Mouse (Mus musculus) left cerebral cortex, postnatal 4 days (tissue): ENCODE data around the gene Krt86. TPM values are rescaled to one million over a fixed set of nuclear protein-coding genes. Genes with fewer than 3 reads are reported as not detected.

Experiments used
- DNase-seq: peaks from one replicate; pipeline ENCODE4 v3.0.0-alpha.2; 2022
- intact Hi-C: fragments of 180-260 bp; cut with DNase I; formaldehyde crosslinking; loops from one replicate; pipeline ENCODE4 v1.15.1; 2025
- total RNA-seq, 2 experiments: library from RNA; stranded (reverse); gene quantifications; 2 replicates each; pipeline ENCODE4 v1.2.3; 2021

Krt86 gene
- not detected for total RNA-seq

DNA sequence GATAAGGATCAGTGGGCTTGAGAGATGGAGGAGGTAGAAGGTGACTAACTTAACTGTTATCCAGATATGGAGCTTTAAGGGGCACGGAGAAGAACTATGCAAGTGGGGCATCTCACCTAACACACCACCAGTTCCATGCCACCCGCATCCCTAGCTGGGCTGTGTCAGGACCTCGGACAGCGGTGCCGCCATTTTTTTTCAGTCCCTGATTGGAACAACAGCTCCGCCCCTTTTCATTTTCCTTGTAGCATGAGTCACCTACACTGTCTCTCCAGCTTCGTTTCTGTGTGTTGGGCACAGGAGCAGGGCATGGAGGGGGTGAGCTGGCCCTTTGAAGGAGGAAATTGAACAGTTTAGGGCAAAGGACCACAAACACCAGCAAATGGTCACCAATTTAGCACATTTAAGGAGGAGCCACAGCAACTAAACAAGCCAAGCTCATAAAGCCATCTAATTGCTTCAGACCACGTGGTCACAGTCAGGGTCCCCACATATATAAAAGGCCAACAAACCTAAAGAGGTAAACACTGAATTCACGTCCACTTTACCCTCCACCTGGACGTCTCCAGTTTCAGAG, at the start of gene Krt86:
Krt86 (plus strand) TSS at position 527 of the 577 bp plus-strand sequence.
- intact Hi-C loops, result no loop called here
- DNase-seq, result no peak

DNA sequence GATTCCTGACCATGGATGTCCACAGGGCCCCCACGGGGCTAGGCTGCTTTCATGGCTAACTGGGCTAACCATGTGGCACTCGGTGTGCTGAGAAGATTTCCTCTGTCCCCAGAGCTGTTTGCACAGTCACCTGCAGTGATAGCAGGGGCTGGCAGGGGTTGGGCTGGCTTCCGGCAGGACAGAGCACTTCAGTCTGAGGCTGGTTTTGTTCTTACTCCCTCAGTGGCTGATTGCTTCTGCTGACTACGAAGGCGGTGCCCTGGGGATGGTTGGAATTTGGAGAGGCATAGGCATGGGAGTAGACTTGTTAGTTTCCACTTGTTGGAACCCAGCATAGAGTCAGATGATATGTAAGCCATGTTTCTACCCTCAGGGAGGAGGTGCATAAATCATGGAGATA, 48.4 kb upstream of the Krt86 start:
- no peak for DNase-seq
- intact Hi-C loops, result loop anchor here (10.0 kb wide), 1 partner anchor 90 kb away; the partner anchor contains the start of gene Gm49425

DNA sequence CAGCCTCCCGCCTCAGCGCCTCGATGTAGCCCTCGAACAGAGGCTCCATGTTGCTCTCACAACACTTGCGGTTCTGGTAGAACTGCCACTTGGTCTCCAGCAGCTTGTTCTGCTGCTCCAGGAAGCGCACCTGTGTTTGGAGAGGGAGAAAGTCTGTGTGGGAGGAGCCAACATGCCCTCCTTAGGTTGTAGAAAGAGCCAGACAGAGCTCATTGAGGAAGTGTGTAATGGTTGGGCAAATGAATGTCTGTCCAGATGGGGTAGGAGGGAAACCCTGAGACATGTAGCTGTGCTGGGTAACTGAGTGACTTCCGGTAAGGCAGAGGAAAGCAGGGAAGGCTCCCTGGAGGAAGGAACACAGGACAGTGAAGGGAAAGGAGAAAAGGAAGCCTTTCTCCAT, 36.7 kb upstream of the Krt86 start:
- DNase-seq, result no peak
- intact Hi-C loops, result no loop called here

DNA sequence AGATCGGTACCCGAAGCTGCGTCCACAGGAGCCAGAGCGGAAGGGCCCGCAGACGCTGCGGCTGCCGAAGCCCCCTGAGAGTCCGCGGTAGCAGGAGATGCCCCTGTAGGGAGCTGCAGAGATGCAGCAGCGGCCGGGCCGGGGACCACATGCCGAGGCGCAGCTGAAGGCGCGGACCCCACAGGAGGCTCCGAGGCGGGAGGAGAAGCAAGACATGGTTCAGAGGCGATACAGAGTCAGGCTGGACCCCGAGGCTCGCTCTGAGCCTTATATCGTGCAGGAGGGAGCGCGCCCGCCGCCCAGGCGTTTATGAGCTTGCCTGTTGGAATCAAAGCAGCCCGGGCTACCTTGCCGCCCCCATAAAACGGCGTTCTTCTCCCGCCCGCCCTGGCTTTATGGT, 34.7 kb upstream of the Krt86 start, which contains the start of gene Krt87:
Krt87 (minus strand) TSS at position 250 of the 400 bp plus-strand sequence.
- DNase-seq, result no peak
- intact Hi-C loops, result no loop called here

DNA sequence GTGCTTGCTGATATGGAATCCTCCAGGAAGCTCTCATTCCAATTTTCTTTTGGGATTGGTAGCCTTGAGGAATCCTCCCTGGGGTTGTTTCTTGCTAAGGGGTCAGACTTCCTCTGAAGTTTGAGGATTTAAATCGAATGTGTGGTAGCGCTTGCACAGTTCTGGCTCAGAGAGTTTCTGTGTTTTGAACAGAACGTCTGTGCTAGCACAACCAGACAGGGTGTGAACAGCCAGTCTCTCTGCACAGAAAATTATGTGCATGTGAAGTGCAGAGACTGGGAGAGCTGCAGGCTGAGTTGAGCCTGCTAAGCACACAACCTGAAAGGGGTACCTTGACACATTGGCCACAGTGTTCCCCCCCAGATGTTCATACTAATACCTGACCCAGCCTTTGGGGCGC, 32.4 kb upstream of the Krt86 start:
- intact Hi-C loops, result no loop called here

DNA sequence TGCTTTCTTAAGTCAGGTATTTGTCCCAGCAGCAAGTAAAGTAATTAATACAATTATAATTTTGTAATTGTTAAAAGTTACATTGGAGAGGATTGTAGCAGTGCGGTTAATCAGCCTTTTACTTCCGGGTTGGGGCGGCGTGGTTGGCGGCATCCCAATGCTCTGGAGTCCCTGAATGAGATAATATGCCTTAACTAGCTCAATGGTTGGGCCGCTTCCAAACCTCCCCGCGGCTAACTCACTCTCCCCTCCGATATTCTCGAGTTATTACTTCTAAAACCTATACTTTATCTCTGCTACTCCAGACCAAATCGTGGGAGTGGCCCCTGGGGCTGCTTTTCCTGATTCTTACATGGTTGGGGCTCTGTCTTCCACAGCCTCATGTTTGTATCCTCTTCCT, 26.7 kb upstream of the Krt86 start:
- intact Hi-C loops, result no loop called here
- DNase-seq, result peak; percentile 16

More for the DNA sequence above, 32.4 kb upstream of the Krt86 start:
- DNase-seq, result no peak

DNA sequence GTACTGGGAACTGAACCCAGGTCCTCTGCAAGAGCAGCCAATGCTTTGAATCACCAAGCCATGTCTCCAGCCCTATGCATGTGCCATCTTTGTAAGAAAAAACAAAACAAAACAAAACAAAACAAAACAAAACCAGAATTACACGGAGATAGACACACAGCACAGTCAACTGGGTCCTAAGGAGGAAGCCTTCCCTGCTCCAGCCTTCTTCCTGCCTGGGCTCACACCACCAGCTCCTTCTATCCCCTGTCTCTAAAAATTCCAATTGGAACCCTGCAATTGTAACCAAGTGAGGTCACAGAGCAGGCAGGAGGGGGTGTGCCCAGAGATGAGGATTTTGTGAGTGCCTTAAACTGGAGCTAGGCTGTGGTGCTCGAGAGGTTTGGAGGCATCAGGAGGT, 25.8 kb upstream of the Krt86 start, which contains the start of gene Krt88:
Krt88 (plus strand) TSS at position 301 of the 400 bp plus-strand sequence.
- intact Hi-C loops, result no loop called here
- DNase-seq, result no peak

DNA sequence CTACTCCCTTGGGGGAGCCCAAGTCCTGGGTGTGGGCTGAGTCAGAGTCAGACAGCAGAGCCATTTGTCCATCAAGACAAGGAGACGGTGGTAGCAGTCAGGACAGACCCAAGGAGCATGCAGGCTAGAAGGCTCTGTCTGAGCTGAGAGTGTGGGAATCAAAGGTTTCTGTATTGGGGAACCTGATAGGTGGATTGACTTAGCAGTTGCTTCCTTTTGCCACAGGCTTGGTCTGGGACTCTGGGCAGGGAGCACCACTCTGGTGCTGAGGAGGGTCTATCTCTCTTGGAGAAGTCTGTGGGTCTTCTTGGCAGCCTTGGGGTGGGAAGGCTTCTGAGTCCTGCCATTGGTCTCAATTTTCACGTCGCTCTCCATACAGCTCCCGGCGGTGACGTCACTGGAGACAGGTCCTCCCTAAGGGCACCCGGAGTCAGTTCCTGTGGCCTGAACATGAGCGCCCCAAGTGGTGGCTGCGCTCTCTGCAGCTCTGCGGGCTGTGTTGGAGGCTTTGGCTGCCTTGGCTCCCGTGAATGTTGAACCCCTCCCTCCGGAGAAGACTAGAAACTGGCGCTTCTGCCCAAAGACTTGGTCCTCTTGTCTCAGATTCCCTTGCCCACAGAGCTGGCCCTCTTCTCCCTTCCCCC, 20.1 kb upstream of the Krt86 start:
- DNase-seq, result peak; percentile 86
- intact Hi-C loops, result no loop called here

DNA sequence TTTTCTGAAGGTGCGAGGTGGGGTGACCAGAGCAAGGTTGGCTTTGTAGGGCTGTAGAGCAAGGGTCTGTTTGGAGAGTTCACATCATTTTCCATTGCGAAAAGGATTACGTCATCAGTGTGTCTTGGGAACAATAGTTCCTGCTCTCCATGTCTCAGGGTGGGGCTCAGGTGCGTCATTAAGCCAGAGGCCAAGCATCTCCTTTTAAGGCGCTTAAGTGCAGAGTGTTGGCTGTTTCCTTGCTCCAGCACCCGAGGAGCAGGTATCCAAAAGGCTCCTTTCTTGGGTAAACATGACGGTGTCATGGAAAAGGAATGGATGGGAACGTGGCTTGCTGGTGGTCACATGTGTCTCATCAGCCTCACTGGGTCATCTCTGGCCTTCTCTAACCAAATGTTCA, 18.5 kb upstream of the Krt86 start:
- DNase-seq, result no peak
- intact Hi-C loops, result no loop called here

DNA sequence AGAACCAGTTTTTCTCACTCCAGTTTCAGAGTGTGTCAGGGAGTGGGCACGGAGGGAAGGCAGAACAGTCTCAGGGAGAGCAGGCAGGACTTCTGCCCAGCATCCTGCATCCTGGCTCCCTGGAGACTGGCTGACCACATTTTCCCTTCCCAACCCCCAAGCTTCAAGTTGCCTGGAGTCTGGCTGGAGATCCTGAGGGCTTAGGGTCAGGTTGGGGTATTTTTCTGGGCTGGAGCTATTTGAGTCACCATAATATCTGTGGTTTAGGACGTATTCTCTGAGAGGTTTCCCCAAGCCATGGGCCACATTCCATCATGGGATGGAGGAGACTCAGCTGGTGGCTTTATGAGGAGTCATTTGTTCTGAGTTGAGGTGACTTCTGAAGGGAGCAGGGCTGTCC, 18.0 kb upstream of the Krt86 start:
- intact Hi-C loops, result no loop called here
- no peak for DNase-seq

DNA sequence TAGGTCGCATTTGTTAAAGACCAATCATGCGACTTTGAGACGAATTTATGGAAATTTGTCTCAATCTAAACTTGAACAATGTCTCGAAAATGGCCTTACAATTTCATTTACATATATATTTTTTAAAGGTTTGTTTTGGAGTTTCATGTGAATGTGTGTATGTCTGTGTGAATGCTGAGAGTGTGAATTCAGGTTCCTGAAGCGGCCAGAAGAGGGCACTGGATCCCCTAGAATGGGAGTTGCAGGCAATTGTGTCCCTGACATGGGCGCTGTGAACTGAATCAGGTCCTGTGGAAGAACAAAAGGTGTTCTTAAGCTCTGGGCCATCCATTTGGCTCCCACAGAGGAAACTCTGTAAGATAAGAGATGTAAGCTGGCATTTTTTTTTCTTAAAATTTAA, 17.4 kb upstream of the Krt86 start:
- no peak for DNase-seq
- intact Hi-C loops, result no loop called here

DNA sequence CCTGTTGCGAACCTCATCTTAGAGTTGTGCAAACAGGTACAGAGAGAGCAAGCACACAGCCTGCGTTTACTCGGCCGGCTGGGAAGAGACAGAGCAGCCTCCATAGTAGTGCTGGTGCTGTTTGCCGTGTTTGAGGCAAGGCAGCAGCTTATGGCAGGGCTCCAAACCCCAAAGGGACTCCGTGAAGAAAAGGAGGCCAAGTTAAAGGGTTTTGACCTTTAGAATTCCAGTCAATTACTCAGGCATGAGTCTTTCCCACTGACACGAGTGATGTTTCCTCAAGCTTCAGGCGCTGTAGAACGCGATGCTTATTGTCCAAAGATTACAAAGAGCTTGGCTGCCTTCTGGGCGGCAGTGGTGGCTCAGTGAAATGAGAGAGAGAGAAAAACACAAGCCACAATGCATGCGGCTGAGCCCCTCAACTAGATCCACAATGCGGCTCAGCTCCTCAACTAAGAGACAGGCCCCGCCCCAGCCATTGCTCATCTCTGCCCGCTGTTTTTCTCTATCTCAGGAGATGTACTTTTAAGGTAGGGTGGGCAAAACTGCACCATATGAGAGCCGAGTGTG, 14.8 kb upstream of the Krt86 start:
- DNase-seq, result no peak
- intact Hi-C loops, result no loop called here

DNA sequence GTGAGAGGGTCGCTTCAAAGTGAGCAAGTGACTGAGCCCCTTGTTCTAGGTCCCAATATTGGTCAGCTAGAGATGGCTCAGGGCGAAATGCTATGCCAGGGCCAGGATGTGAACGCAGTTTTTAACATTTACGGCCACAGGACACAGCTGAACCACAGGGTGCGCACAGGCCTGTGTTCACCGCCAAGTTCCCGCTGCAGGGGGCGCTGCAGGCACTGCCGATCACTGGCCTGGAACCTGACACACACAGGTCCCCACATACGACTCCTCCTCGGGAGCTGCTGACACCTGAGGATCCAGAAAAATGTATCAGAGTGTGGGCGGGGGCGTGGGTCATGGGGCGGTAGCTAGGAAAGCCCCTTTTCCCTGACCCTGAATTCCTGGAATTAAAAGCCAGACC, 14.0 kb upstream of the Krt86 start:
- no peak for DNase-seq

DNA sequence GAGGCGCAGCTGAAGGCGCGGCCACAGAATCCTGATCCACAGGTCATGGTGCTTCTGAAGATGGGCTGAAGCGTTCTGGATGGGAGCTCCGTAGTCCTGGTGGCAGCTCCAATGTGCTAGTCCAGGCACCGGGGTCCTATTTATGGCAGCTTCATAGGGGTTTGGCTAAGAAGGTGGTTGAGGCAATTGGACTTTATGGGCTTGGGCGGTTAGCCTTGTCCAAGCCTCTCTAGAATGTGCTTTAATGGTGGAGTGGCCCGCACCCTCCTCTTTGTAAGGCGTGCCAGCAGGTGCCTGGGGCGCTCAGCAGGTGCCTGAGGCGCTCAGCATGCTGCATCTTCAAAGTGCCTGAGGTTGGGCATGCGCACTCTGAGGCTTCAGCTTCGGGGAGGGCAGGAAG, 9.6 kb upstream of the Krt86 start, which contains the start of gene Krt81:
Krt81 (minus strand) TSS at position 101 of the 400 bp plus-strand sequence.
- DNase-seq, result no peak
- intact Hi-C loops, result no loop called here

More for the DNA sequence above, 14.0 kb upstream of the Krt86 start:
- intact Hi-C loops, result no loop called here

DNA sequence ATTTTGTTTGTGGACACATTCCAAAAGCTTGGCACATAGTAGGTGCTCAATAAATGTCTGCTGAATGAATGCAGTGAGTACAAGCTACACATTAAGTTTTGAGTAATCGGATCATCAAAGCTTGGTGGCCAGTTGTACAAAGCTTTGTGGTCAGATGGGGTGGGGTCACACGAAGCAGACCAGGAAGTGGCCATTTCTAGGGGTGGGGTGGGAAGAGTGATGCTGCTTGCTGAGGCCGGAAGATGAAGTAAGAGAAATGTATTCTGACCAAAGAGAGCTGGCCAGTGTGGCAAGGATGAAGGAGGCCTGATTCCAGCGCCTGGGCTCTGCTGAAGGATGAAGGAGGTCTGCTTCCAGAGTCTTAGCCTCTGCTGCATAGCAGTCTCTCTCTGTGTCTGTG, 4.2 kb upstream of the Krt86 start:
- intact Hi-C loops, result no loop called here

DNA sequence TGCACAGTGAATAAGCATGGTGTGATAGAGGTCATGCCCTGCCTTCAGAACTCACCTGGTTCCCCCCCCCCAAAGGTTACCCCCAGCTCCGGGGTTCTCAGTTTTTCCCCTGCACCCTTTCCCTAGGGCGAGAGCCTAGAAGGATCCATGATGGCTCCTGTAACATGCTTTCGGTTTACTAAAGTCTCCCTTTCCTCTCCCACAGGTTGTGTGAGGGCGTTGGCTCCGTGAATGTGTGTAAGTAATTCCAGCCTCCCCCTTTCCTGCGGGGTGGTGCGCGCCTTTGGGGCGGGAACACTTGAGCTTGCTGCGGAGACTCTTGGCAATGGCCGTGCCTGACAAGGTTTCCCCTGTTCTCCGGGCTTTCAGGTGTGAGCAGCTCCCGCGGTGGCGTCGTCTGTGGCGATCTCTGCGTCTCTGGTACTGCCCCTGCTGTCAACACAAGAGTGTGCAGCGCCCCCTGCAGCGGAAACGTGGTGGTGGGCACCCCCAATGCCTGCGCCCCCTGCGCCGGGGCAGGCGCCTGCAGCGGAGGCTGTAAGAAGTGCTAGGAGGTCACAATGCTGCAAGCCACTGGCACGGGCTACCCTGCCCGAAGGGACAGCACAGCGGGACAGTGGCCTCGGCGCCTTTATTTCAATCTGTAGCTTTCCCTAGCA, 5.9 kb downstream of the Krt86 start:
- peak; percentile 70 for DNase-seq
- intact Hi-C loops, result no loop called here

More for the DNA sequence above, 4.2 kb upstream of the Krt86 start:
- no peak for DNase-seq

DNA sequence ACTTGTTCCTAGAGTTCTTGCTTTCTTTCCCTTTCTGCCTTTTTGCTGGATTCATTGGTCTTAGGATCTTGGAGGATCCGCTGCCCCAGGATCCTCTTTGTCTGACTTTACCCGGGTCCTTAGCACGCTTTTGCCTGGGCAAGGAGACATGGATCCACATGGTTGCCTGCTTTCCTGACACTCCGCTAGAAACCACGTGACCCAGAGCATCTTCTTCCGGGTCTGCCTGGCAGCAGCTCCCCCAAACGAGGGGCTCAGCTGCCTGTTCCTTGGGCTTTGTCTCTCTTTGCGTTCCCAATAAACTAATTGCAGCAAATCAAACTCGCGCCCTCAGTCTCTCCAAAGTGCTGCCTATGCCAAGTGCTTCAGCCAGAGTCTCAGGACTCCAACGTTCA, 6.4 kb downstream of the Krt86 start:
- intact Hi-C loops, result no loop called here
- DNase-seq, result no peak

DNA sequence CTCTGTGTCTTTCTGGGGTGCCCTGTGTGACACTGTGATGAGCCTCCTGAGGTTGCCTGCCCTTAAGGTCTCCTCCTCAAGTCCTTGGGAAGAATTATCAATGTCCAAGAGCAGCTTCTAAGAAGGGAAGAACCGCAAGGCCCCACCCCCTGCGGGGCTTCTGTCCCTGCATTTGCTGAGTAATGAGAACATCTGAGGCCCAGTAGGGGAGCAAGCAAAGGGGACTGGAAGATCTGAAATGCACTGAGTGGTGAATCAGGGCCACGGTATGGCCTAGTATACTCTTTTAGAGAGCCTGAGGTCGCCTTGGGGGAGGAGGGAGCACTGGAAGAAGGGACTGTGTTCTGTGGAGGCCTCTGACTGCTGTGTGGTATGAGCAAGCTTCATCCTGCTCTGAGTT, 8.8 kb downstream of the Krt86 start:
- DNase-seq, result no peak
- intact Hi-C loops, result no loop called here

DNA sequence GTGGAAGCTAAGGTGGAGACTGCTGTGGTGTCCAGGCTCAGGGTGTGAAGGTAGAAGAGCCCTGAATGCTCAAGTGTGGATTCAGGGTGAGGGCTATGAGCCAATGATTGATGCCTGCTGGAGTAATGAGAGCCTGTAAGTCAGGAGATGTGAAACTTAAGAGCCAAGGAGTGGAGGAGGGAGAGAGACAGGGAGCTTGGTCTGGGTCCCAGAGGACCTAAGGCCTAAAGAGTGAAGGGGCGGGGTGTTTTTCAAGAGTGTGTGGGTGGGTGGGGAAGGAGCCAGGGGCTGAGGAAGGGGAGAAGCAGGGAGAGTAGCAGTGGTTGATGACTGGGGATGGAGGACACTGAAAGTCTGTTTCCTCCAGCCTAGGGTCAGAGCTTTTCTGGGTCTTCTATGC, 10.4 kb downstream of the Krt86 start:
- intact Hi-C loops, result no loop called here
- no peak for DNase-seq

DNA sequence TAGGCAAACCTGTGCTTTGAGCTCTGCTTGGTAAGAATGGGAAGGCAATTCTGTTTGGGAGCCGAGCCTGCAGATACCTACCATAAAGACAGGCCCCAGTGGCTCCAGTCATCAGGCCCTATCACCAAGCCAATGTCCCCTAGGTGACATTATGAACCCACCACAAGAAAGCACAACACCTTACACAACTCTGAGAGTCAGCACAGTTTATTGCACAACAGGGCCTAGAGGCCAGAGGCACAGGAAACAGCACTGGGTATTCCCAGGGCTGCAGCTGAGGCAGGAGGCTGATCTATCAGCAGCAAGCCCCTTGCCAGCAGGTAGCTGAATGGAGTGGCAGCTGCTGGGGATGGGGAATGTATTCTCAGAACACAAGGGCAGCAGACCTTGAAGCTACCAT, 11.7 kb downstream of the Krt86 start:
- no peak for DNase-seq
- intact Hi-C loops, result no loop called here

DNA sequence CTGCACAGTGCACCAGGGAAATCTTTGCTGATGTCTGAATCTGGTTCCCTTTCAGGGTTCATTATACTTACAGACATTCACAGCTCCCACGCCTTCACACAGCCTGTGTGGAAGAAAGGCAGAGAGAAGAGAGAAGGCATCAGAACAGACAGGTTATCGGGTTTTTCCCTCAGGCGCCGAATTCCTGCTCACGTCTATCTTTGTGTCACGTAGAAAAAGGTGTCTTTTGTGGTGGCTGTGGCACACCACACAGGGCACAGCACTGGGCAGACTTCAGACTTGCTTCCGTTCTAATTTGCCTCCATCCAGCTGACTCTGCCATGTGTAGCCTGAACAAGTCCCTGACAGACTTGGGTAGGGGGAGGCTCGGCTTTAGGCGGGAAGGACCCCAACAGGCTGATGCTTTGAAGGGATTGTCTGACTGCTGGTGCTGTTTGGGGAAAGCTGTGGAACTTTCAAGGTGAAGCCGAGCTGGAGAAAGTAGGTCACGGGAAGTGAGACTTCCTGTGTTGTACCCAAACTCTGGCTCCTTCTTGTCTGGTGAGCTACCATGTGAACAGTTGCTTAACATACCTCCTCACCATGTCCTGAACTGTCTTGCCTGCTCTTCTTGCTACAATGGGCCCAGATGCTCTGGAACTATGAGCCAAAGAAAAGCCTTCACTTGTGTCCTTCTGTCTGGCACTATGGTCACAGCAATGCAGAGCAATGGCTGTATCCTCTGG, 12.8 kb downstream of the Krt86 start:
- intact Hi-C loops, result no loop called here

More for the DNA sequence above, 12.8 kb downstream of the Krt86 start:
- DNase-seq, result no peak
